Mouse (Mus musculus) lung, adult 2 months (tissue): Measurements from ENCODE around the gene C1galt1. TPM values are rescaled to one million over a fixed set of nuclear protein-coding genes. Genes with fewer than 3 reads are reported as not detected.
A peak's percentile ranks its signal among the peaks of the same experiment; 100 is the strongest.

Experiments used
- DNase-seq: peaks from one replicate; pipeline ENCODE4 v3.0.0; 2022
- H3K4me1 ChIP-seq: fragments of 200-500 bp; 2 replicates; pipeline ENCODE4 v1.6.1; 2011; ENCODE audit warnings: low read length; ENCODE audit not compliant: control insufficient read depth, insufficient read depth
- H3K4me3 ChIP-seq: fragments of 200-500 bp; replicated peaks from 2 replicates; pipeline ENCODE3; 2011; ENCODE audit warnings: low read depth, mild to moderate bottlenecking, control low read depth, low read length; ENCODE audit errors: extremely low read depth
- CTCF ChIP-seq: fragments of 200-500 bp; IDR thresholded peaks from 2 replicates; pipeline ENCODE4 v1.5.1; 2011; ENCODE audit warnings: mild to moderate bottlenecking, low read length, control low read depth; ENCODE audit not compliant: insufficient read depth
- POLR2A ChIP-seq: fragments of 200-500 bp; IDR thresholded peaks from 2 replicates; pipeline ENCODE4 v1.6.1; 2011; ENCODE audit warnings: low read depth, mild to moderate bottlenecking, control low read depth, low read length, borderline replicate concordance; ENCODE audit errors: extremely low read depth
- WGBS: fragments of 180-500 bp; shearing (Covaris S2); methylation state at CpG from one replicate; pipeline ENCODE4 v1.1.7; 2018; 5-methylcytosine and 5-hydroxymethylcytosine counted together
- polyA plus RNA-seq: library from polyadenylated mRNA; depleted of rRNA; stranded (reverse); fragments of >200 nt; gene quantifications from 2 replicates; pipeline ENCODE4 v1.2.3, GENCODE M21; 2012; rRNA removed

C1galt1 gene
- 3.8 and 5.6 TPM in 2 replicates for polyA plus RNA-seq

DNA sequence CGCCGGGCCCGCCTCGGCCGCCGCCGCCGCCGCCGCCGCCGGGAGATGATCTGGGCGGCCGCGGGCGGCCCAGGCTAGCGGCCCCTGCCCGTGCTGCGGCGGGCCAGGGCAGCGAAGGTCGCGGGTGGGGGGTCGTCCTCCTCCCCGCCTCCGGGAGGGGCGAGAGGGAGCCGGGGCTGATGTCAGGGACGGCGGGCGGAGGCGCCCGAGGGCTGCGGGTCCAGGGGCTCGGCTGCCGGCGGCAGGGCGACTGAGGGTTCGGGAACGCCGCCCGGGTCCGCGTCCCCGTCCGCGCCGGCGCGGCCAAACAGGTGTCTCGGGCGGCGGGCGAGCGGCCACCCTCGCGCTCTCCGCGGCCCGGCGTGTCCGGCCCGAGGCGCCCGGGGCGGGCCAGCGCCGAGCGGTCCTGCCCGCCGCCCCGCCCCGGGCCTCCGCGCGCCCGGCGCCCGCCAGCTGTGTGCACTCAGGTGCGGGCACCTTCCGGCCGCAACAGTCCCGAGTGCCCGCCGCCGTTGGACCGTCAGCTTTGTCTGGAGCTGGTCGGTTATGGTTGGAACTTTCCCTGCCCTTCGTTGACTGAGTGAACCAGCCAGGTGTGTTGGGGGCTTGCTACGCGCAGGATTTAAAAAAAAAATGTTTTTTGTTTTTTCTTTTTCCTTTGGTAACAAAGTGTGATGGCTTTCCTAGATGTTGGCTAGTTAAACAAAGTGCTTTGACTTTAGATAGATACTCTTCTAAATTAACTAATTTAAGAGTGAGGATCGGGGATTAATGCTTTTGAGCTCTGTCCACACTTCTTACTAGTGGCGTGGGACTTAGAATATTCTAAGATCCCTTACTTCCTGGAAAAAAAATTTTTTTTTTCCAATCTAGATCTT is at the start of gene C1galt1:
Gene C1galt1 (plus strand): TSS at position 41 of the 878 bp plus-strand sequence.
- DNase-seq = peak; percentile 61
- peak within 1 kb of the TSS; percentile 81 for H3K4me3 ChIP-seq
- H3K4me1 ChIP-seq = peaks cover 15% of the 10 kb centered on the region
- no peak for TF ChIP-seq POLR2A
- TF ChIP-seq CTCF = no peak
- WGBS = under 1% methylated on average over 79 of the region's 93 CpGs

DNA sequence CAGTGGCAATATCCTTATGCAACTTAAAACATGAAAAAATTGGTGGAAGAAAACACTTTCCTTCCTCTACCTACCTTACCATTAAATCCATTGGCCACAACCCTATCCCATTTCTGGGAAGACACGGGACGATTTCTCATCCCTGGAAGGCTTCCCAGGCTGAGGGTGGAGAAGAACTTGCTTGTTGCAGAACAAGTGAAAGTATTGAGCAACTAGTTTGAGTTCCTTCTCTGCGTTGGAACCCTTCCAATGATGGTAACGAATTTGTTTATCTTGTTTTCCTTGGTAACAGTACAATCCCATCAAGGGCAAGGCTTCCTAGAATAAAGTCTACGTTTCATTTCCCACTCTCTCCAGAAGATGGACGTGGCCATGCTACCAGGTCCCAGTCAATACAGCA is 44.7 kb upstream of the C1galt1 start:
- H3K4me1 ChIP-seq = no peaks in the 10 kb centered on the region; the same call in 1 of the 2 replicates

DNA sequence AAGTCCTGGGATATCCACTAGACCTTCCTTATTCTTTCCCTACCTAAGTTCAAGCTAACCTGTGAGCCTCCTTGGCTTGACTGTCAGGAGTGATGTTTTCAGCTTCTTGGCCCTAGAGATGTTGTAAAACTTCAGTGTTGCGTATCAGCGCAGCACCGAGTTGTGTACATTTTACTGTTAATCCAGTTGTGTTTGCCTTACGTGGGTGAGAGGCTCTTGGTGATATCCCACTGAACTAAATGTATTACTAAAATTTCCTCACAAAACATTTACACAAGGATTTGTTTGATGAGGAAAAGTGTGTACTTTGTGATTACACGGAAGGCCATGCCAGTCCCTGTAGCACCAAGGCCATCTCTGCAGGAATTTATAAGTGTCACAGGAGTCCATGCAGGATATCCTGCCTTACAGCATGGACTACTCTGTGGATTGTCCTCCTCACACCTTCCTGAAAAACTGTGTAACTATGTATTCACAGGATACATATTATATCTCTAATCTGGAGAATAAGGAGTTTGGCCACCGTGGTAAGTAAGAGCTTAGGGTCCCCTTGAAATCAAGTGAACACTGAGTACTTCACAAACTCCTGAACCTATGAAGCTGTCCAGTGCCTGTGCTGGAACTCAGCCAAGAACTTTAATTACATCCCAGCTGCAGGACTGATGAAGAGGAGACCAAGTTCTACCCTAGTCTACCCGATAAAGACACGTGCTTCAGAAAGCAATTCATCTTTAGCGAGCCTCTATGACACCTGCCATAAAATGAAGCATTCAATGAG is 40.7 kb upstream of the C1galt1 start:
- Histone ChIP-seq H3K4me1 (no peaks in the 10 kb centered on the region; the same call in 1 of the 2 replicates), H3K4me3 (no peak overlapping the region)
- WGBS = 57% methylated on average over 9 of the region's 9 CpGs
- DNase-seq = no peak
- TF ChIP-seq POLR2A (no peak), CTCF (no peak)

More for the DNA sequence above, 44.7 kb upstream of the C1galt1 start:
- WGBS = 32% methylated on average over 6 of the region's 6 CpGs
- H3K4me3 ChIP-seq = no peak overlapping the region
- peak; percentile 27 for DNase-seq
- TF ChIP-seq POLR2A (no peak), CTCF (no peak)

DNA sequence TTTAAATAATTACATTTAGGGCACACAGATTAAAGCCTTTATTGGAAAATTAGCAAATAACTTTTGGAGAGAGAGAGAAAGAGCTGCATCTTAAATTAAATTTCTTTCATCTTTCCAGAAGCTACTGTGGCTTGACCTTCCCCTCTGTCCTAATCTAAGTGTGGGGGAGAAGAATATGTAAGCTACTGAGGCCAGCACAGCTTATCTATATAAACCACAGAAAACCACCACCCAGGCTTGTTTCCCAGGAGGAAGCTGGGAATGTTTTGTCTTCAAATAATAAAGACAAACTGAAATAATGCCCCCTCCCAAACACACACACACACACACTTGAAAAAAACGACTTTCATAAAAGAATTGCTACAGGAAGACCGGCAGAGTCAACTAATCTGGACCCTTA is 30.5 kb upstream of the C1galt1 start:
- H3K4me1 ChIP-seq = no peaks in the 10 kb centered on the region

DNA sequence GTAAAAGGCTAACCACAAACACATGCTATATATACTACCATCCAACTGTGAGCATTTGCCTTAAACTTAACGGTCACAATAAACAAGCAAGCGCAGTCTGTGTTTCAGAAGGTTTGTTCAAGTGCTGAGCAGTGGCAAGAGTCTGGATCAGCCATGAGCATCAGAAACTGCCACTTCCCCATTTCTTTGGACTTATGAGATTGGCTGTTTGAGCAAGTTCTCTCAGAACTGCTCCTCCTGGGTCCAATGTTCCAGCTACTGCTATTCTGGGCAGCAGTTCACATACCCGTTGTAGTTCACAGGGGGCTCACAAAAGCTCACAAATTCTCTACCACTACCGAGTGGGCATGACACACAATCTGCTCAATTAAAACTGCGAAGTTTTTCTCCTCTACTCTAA is 28.4 kb upstream of the C1galt1 start:
- TF ChIP-seq CTCF = no peak
- no peak for TF ChIP-seq POLR2A
- WGBS = 83% methylated on average over 5 of the region's 5 CpGs
- DNase-seq = no peak
- no peaks in the 10 kb centered on the region for H3K4me1 ChIP-seq
- no peak overlapping the region for H3K4me3 ChIP-seq

More for the DNA sequence above, 30.5 kb upstream of the C1galt1 start:
- DNase-seq = no peak
- H3K4me3 ChIP-seq = no peak overlapping the region
- WGBS = 32% methylated on average over 2 of the region's 2 CpGs
- TF ChIP-seq POLR2A (no peak), CTCF (no peak)

DNA sequence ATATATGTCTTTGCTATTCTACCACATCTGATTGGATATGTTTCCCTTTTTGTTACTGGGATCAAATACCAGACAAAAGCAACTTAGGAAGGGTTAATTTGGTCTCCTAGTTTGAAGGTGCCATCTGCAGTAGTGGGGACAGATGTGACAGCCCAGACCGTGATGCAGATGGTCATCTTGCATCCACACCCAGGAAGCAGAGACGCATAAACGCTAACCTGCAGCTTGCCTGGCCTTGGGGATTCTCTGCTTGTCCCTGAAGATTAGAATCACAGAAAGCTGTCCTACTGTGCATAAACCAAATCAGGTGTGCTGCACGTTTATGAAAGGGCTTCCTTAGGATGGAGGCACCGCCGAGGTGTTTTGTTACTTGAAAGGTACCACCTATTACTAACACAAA is 22.0 kb upstream of the C1galt1 start:
- DNase-seq = no peak
- WGBS = 68% methylated on average over 6 of the region's 6 CpGs
- Histone ChIP-seq H3K4me3 (no peak overlapping the region), H3K4me1 (no peaks in the 10 kb centered on the region)
- no peak for TF ChIP-seq CTCF
- TF ChIP-seq POLR2A = no peak

DNA sequence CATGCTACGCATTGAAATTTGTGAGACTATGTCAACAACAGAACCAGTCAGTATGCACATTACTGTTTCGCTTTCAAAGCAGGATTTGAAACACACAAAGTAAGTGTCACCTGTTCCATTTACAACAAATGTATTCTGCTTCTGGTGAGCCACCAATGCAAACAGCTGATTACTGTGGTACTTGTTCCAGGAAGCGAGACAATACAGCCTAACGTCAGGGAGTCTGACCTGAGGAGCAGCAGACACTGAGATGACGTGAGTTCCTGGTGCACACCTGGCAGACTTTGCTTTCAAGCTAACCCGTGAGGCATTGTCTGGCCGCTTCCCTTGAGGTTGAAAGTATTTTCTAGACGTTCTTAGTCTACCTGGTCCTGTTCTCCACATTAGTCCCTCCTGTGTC is 13.8 kb upstream of the C1galt1 start:
- H3K4me1 ChIP-seq = no peaks in the 10 kb centered on the region
- no peak for DNase-seq
- no peak overlapping the region for H3K4me3 ChIP-seq
- WGBS = 68% methylated on average over 8 of the region's 8 CpGs
- TF ChIP-seq POLR2A = no peak
- TF ChIP-seq CTCF = no peak

DNA sequence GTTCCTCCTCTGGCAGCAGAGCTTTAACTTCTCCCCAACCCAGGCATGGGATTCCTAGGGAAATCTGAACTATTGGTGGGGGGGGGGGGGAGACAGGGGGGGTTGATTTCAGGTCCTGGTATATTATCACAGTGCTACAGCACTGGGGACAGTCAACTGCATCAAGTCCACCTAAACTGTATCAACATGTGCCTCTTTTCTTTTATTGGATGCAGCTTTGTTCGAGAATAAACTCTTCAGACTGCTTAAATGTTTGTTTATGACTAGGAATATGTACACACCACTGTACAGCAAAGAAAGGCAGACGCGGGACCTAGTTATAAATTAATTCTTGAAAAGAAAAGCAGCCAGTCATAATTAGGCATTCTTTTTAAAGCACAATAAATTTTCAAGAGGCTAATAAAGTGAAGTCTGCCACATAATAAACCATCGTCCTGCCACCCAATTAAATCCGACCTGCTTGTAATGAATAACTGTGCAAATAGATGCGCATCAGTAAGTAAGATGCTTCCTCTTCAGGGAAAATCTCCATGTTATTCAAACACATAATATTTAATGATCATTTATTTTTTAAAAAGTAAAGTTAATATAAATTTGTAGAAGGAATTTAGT is 12.0 kb upstream of the C1galt1 start:
- DNase-seq = no peak
- Histone ChIP-seq H3K4me3 (no peak overlapping the region), H3K4me1 (no peaks in the 10 kb centered on the region)
- TF ChIP-seq POLR2A (no peak), CTCF (no peak)
- 64% methylated on average over 6 of the region's 6 CpGs for WGBS

DNA sequence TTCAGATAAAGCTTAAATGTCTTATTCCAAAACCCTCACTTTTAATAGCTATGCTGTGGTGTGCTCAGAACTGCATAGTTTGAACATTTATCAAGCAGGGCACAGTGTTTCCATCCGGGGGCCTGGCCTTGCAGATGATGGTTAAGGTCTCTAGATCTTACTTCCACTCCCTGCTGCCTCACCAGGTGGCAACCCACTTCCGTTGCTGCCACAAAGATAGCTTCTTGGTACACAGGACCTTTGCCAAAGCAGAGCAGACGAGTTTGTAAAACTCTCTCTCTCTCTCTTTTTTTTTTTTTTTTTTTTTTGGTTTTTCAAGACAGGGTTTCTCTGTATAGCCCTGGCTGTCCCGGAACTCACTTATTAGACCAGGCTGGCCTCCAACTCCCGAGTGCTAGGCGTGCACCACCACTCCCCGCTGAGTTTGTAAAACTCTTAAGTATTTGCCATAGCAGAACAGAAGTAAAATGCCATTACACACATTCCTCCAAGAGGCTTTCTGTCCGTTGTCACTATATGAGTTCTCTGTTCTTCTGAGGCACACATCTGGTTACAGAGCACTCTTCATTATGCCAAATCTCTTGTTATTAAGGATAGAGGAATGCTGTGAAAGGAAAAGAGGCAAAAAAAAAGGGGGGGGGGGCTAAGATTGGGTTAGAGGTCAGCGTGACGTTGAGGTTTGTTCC is 773 bp upstream of the C1galt1 start:
- 39% methylated on average over 10 of the region's 10 CpGs for WGBS
- peak overlapping the region; percentile 46 for H3K4me3 ChIP-seq
- TF ChIP-seq POLR2A = no peak
- TF ChIP-seq CTCF = no peak
- DNase-seq = no peak
- H3K4me1 ChIP-seq = peaks cover 14% of the 10 kb centered on the region
